Mouse (Mus musculus) central nervous system, embryonic 11.5 days (tissue): ENCODE data around the gene Lbr. TPM values are rescaled to one million over a fixed set of nuclear protein-coding genes. Genes with fewer than 3 reads are reported as not detected.

Experiments
- polyA plus RNA-seq: library from polyadenylated mRNA; depleted of rRNA; stranded (reverse); fragments of >200 nt; gene quantifications from 2 replicates; pipeline ENCODE4 v1.2.3, GENCODE M21; 2012; rRNA removed

Lbr gene
- 72.9 and 83.1 TPM in 2 replicates for polyA plus RNA-seq

DNA sequence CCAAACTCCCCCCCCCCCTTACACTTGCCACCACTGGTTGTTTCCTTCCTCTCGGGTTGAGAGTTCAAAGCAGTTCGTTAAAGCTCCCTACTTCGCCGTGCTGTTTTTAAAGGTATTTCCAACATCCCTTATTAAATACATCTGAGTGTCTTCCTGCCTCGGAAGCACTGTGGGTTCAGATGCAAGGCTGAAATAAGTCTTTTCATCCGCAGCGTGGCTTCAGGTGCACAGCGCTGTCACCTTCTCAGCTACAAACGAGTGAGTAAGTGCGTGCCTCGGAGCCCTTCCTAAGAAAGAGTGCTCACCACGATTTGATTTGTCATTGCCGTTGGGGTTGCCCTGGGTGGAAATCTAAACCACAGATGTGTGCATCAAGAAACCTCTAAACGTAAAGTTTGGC, at the start of gene Lbr:
Gene Lbr, minus strand, starts transcription at position 266 of the 400 bp plus-strand sequence.

Other genes with a start within 250 kb of the Lbr start
- gene Enah, start 176.9 kb upstream of the Lbr start, polyA plus RNA-seq, result 130 and 219 TPM in 2 replicates